Mouse (Mus musculus) hematopoietic stem cell, adult 5-6 weeks (primary cell): ENCODE data around the gene Psapl1. TPM values are rescaled to one million over a fixed set of nuclear protein-coding genes. Genes with fewer than 3 reads are reported as not detected.

Experiments
- ATAC-seq, 2 experiments: fragments of 125-278 bp in 1 of 2; replicated peaks in 1 of 2; 2 replicates each; pipeline ENCODE4 v1.8.0; 2016 to 2017; ENCODE audit warnings: inconsistent platforms in 2 of 2, mild to moderate bottlenecking in 2 of 2, moderate number of reproducible peaks in 2 of 2, low read depth in 1 of 2, moderate TSS enrichment in 1 of 2; ENCODE audit not compliant: low FRiP score in 2 of 2, poor library complexity in 2 of 2, severe bottlenecking in 2 of 2, insufficient read depth in 1 of 2, low TSS enrichment in 1 of 2
- total RNA-seq: library from RNA; stranded (forward); fragments of 172-1452, 232-1000 nt; gene quantifications from 2 replicates; pipeline ENCODE4 v1.2.3, GENCODE M21; 2017

Gene Psapl1
- total RNA-seq, 1 experiment from 2014 or later = not detected

- no peak for ATAC-seq
These were observed 51.1 kb downstream of the Psapl1 start for GRCm38 (mm10) chr5:36254642-36255516.

Other genes starting within 250 kb of the Psapl1 start
- 0.30 and 0.63 TPM in 2 replicates for gene Sorcs2, start 194.1 kb downstream of the Psapl1 start, total RNA-seq